Mouse (Mus musculus): ENCODE data around the gene Med1. TPM values are rescaled to one million over a fixed set of nuclear protein-coding genes. Genes with fewer than 3 reads are reported as not detected.
"Not testable (repeated sequence)": the region's sequence is repeated elsewhere in the genome, so short reads cannot be mapped to it uniquely, and the experiment has no call there.

Gene Med1
- 10 to 100 TPM; 28.5 to 34.8 TPM for total RNA-seq (2021)
- long read RNA-seq, experiment 1, full-length matches to known transcripts, result 3 of 19 reads
- long read RNA-seq, experiment 1, partial matches to known transcripts, result 1 of 19 reads
- long read RNA-seq, experiment 1, other reads (novel, unspliced or antisense), result 15 of 19 reads
- long read RNA-seq, experiment 2, full-length matches to known transcripts, result 5 of 20 reads
- long read RNA-seq, experiment 2, partial matches to known transcripts, result 0 of 20 reads
- long read RNA-seq, experiment 2, other reads (novel, unspliced or antisense), result 15 of 20 reads

DNA sequence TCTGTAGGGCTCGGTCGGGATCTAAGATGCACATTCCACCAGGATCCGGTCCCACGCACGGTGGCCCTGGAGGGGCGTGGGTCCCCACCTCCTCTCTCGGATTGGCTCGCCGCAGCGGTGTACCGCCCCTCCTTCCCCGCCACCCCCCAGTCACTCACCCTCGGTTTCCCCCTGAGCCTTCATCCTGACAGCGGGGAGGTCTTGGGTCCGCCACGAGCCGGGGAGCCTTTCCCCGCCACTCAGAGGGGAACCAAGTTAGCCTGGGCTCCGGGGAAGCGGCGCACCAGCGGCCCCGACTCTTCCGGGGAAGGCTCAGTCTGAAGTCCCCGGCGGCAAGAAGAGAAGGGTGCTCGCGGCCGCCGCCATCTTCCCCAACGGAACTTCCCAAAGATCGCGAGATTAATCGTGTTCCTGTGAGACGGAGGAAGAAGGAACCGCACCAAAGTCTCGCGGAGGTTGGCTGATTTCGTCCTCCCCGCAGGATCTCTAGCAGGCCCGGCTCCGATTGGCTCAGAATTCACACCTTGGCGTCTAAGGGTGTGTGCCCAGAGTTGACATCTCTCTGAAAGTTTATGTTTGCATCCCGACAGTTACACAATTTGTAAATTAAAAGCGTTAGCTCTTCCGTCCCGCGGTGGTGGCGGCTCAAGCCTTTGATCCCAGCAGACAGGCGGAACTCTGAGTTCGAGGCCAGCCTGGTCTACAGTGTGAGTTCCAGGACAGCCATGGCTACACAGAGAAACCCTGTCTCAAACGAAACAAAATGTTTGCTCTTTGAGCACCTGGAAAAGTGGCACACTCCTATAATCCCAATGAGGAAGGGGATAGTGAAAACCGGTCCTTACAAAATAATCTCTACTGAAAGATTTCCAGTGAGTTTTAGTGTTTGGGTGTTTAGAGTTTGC is at the start of gene Med1:
Med1 (minus strand) TSS at position 393 of the 905 bp plus-strand sequence.
- peak; percentile 80 to 92 for DNase-seq (ENCODE audit: low spot score in 2 of 2)

DNA sequence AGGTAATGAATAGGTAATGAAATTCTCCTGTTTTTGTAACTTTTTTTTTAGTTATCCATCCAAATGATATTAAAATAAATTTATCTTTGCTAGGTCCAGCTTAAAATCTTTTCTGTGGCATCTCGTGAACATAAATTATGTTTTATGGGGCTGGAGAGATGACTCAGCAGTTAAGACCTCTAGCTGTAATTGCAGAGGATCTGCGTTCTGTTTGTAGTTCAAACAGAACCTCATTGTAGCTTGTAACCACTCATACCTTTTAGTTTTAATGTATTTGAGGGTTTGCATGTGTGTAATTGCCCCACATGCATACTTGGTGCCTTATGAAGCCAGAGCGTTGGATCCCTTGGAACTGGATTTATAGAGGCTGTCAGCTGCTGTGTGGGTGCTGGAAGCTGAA is 45.9 kb upstream of the Med1 start:
- no peak for DNase-seq (ENCODE audit: low spot score in 2 of 2)

DNA sequence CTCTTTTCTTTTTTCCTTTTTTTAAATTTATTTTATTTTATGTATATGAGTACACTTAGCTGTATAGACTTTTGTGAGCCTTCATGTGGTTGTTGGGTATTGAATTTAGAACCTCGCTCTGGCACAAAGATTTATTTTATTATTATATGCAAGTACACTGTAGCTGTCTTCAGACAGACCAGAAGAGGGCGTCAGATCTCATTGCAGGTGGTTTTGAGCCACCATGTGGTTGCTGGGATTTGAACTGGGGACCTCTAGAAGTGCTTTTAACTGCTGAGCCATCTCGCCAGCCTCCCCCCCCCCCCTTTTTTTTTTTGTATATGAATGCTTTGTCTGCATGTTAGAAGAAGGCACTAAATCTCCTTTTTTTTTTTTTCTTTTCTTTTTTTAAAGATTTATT is 45.3 kb upstream of the Med1 start:
- DNase-seq (ENCODE audit: low spot score in 2 of 2), result no peak

DNA sequence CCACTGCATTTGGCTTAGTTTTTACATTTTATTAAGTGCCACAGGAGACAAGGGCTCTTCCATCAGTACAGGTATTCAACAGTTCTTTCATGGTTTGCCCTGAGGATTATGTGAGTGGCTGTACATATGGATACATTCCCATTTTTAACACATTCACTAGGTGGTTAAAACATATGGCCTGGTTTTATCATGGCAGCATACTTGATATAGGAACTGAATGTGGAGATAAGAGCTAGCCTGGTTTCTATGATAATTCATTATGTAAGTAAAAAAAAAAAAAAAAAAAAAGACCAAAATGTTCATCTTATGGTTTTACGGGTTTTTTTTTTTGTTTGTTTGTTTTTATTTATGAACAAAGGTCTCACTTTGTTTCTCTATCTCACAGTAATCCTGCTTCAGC is 33.3 kb upstream of the Med1 start:
- DNase-seq (ENCODE audit: low spot score in 2 of 2), result no peak

DNA sequence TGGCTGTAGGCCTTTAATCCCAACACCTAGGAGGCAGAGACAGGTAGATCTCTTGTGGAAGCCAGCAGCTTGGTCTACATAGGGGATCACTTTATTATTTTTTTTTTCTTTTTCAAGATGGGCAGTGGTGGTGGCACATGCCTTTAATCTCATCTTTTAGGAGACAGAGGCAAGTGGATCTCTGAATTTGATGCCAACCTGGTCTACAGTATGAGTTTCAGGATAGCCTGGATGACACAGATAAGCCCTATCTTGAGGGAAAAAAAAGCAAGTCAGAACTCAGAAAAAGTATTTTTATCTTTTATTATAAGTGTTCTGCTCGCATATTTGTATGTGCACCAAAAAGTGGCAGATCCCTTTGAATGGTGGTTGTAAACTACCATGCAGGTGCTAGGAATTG is 20.2 kb upstream of the Med1 start:
- DNase-seq (ENCODE audit: low spot score in 2 of 2), result no peak

DNA sequence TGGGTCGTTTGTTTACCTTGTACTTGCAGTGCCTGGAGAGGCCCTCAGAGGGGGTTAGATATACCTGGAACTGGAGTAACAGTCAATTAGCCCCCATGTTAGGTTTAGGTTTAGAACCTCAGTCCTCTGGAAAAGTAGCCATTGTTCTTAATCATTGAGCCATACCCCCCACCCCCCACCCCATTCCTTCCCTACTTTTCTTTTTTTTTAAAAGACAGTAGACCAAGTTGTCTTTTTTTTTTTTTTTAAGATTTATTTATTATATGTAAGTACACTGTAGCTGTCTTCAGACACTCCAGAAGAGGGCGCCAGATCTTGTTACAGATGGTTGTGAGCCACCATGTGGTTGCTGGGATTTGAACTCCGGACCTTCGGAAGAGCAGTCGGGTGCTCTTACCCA is 16.6 kb upstream of the Med1 start:
- DNase-seq (ENCODE audit: low spot score in 2 of 2), result not testable (repeated sequence)

DNA sequence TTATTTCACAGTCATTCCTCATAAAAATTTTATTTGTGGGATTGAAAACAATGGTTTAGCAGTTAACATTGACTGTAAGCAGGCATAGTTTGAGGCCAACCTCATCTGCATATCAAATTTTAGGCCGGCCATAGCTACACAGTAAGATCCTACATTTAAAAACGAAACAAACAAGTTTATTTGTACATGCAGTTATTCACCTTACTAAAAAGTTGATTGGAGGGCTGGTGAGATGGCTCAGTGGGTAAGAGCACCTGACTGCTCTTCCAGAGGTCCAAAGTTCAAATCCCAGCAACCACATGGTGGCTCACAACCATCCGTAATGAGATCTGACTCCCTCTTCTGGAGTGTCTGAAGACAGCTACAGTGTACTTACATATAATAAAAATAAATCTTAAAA is 13.2 kb upstream of the Med1 start:
- DNase-seq (ENCODE audit: low spot score in 2 of 2), result not testable (repeated sequence)

DNA sequence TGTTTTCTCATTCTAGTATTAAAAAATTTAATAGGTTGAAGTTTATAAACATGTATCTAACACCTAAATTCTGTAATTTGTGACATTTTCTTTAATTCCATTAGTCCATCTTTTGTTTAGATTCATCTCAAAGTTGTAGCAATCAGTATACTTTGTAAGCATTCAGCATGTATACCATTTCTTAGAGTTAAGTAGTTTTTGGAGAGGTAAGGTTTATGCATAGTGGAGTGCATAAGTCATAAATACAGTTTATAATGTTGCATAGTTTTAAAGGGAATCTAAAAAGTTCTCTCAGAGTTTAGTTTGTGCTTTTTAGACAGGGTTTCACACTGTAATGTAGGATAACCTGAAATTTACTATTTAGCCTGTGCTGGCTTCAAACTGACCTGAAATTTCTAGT is 12.4 kb upstream of the Med1 start:
- no peak for DNase-seq (ENCODE audit: low spot score in 2 of 2)

DNA sequence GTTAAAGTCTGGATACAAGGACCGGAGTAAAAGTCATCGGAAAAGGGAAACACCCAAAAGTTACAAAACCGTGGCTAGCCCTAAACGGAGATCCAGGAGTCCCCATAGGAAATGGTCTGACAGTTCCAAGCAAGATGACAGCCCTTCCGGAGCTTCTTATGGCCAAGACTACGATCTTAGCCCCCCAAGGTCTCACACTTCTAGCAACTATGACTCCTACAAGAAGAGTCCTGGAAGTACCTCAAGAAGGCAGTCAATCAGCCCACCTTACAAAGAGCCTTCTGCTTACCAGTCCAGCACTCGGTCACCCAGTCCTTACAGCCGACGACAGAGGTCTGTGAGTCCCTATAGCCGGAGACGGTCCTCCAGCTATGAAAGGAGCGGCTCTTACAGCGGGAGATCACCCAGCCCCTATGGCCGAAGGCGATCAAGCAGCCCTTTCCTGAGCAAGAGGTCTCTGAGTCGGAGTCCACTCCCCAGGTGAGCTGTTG is 10.9 kb upstream of the Med1 start:
- peak in 1 of 2 experiments; percentile 19 for DNase-seq (ENCODE audit: low spot score in 2 of 2)

DNA sequence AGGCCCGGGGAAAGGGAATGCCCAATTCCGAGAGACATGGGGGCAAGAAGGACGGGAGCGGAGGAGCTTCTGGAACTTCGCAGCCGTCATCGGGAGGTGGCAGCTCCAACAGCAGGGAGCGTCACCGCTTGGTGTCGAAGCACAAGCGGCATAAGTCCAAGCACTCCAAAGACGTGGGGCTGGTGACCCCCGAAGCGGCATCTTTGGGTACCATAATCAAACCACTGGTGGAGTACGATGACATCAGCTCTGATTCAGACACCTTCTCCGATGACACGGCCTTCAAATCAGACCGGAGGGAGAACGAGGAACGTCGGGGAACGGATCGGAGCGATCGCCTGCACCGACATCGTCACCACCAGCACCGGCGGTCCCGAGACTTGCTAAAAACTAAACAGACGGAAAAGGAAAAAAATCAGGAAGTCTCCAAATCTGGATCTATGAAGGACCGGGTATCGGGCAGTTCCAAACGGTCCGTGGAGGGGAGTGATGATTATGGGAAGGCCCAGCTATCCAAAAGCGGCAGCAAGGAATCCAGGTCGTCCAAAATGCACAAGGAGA is 10.3 kb upstream of the Med1 start:
- peak in 1 of 2 experiments; percentile 48 for DNase-seq (ENCODE audit: low spot score in 2 of 2)

DNA sequence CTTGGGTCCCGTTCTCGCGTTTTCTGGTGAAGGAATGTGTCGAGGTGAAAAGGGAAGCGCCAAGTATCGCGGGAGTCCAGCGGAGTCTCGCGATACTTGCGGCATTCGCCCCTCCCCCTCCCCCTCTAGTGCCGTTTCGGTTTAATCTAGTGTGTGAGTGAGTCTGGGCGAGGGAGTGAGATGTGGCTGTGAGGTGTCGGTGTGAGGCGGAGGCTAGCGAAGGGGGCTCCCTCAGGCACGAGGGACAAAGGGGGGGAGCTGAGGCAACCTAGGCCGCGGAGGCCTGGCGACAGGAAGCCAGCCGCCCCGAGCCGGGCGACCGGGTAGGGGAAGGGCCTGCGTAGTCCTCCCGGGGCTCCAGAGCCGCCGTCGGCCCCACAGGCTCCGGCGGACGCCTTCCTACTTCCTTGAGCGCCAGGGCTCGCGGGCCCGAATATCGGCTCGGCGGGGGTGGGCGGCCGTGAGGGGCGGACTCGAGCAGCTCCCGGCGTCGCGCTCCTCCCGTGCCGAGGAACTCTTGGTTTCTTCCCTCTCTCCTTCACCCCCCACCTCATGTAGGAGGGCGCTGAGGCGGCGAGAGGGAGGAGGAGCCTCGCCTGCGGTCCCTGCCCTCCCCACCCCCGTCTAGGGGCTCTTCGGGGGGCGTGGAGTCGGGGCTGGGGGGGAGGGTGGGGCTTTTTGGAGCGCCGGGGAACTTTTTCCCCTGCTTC is 9.7 kb upstream of the Med1 start, which contains the start of gene Cdk12:
Cdk12 (plus strand) TSS at position 419 of the 710 bp plus-strand sequence.
- peak; percentile 91 to 96 for DNase-seq (ENCODE audit: low spot score in 2 of 2)

DNA sequence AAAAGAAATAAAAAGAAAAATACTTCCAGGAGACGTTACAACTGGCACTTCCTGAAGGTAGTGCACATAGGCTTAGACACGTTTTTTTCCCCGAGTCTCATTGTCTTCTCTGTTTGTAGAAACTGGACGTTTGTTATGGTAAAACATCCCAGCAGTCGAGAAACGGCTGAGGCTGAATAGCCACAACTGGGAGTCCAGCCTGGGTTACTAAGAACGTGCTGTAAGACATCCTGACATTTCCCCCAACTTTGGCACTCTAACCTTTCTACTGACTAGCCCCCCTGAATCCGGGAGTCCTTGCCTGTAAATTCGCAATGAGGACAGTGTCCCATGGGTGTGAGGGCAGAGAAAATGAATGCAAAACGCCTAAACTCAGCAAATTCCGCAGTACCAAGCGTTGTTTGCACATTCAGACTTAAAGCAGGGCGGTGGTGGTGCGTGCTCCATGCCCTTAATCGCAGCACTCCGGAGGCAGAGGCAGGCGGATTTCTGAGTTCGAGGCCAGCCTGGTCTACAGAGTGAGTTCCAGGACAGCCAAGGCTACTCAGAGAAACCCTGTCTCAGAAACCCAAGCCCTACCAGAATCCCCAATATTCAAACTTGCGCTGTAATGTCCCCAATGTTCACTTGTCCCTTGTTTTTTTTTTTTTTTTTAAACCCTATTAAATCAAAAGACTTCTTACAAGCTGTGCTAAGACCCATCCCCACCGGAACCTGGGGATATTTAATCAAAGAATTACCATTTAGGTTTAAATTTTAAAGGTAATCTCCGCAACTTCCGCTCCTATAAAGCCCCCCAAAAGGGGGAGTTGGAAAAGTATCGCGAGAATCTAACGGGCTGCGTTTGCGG is 8.9 kb upstream of the Med1 start:
- peak in 1 of 2 experiments; percentile 24 for DNase-seq (ENCODE audit: low spot score in 2 of 2)

DNA sequence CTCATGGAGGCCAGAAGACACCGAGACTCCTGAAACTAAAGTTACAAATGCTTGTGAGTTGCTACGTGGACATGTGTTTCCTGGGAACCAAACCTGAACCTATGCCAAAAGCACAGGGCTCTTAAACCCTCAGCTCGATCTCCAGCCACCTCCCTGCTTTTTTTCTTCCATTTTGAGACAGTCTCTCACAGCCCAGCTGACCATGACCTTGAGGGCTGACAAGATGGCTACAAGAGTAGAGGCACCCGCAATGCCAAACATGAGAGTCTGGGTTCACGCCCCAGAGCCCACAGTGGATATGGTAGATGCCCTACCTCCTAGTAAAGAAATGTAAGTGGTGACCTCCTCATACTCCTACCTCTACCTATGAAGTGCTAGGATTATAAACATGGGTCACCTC is 2.3 kb downstream of the Med1 start:
- DNase-seq (ENCODE audit: low spot score in 2 of 2), result no peak

DNA sequence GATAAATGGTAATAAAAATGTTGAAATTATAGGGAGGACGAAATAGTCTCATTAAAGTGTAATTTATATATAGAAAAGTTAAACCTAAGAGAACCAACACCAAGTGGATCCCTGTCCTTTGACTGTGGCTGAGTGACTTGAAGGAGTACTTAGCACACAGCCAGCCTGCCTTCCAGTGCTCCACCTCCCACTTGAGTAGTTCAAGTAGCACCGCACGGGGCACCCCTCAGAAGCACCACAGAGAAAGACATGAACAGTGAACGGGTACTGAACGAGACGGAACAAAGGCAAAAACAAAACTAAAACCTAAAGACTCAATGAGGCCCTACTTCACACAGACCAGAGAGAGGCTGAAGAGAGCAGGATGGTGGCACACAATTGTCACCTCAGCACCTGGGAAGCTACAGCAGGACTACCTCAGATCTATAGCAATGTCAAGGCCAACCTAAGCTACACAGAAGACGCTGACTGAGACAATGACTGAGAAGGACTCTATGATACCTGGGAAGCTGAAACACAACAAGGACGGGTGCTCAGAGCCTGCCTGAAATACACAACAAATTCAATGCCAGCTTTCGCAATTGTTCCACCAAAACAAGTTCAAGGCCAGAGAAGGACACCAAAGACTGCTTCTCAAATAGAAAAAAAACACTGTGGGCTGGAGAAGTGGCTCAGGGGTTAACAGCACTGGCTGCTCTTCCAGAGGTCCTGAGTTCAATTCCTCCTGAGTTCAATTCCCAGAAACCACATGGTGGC is 5.3 kb downstream of the Med1 start:
- no peak for DNase-seq (ENCODE audit: low spot score in 2 of 2)

DNA sequence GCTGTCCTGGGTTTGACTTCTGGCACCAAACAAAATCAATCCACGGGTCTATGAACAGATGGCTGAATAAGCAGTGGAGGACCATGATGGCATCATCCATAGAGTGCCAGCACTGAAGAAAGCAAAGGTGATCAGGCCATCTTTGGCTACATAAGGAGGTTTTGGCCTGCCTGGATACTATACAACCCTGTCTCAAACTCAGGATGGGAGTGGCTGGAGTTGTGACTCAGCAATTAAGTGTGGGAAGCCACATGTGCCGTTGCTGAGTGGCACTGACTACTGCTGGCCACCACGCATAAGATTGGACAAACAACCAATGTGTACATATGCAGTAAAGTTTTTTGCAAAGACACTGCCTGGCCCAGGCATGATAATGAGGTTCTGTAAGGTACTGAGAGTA is 10.9 kb downstream of the Med1 start:
- DNase-seq (ENCODE audit: low spot score in 2 of 2), result not testable (repeated sequence)

DNA sequence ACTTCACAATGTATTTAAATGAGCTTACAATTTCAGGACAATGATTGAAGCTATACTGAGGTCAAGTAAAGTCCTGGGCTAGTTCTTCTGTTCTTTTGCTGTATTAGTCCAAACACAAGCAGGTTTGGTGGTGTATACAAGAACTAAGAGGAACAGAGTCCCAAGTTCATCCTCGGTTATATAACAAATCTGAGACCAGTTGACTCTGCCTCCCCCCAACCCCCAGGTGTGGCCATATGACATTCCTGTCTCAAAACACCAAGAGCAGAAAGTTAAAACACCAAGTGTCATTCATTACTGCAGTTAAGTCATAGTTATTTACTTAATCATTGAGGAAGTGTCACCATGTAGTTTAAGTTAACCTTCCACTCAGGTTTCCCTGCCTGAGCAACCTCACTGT is 24.7 kb downstream of the Med1 start:
- DNase-seq (ENCODE audit: low spot score in 2 of 2), result no peak

DNA sequence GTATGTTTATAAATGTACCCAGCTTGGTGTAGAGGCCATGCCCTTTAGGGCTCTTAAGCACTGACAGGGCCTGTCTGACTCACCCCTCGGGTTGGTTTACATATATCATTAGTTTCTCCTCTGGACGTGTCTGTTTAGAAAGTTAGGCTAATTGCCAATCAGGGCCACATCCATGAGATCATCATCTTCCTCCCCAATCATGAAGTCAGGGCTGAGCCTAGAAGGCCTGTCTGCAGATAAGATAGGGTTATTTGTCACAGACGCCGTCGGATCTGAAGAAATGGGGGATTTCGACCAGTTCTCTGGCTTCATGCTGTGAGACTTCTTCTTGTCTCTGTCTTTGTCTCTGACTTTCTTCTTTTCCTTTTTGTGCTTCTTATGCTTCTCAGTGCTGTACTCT is 38.0 kb downstream of the Med1 start:
- DNase-seq (ENCODE audit: low spot score in 2 of 2), result no peak

DNA sequence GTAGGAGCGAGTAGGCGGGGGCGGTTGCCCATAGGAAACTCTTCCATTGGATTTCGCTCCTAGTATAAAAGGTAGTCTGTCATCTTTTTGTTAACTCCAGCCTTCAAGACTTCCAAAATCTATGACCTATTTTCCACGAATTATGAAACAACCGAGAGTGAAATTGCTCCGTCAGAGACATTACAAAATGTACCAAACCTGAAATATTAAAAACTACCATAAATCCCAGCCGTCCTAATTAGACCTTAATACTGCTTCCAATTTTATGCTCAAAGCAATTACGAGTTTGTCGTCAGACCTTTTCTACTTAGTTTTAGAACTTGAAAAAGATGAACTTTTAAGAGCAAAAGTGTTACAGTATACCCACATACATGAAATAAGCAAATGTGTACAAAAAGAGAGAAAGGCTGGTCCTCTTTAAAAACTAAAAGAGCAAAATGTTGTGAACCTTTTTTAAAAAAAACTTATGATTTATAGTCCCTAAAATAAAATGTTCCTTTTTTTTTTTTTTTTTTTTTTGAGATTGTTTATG is 42.4 kb downstream of the Med1 start:
- no peak for DNase-seq (ENCODE audit: low spot score in 2 of 2)

Data from gastrocnemius, postnatal 4 days (tissue).